Mouse (Mus musculus) ES-E14 (cell line): ENCODE results near the gene Ap1s1.

Experiments
- CHD2 ChIP-seq: IDR thresholded peaks from 2 replicates; pipeline ENCODE4 v1.6.1; 2014; ENCODE audit warnings: mild to moderate bottlenecking, low read depth, low read length, inconsistent platforms
- HCFC1 ChIP-seq: IDR thresholded peaks from 2 replicates; pipeline ENCODE4 v1.6.1; 2012; ENCODE audit warnings: low read length, inconsistent platforms, borderline replicate concordance; ENCODE audit not compliant: insufficient read depth
- MAFK ChIP-seq: IDR thresholded peaks from 2 replicates; pipeline ENCODE4 v1.6.1; 2014; ENCODE audit warnings: mild to moderate bottlenecking, low read depth, low read length, inconsistent platforms; ENCODE audit not compliant: insufficient read depth
- ZC3H11A ChIP-seq: IDR thresholded peaks from 2 replicates; pipeline ENCODE4 v1.6.1; 2012; ENCODE audit warnings: low read depth, mild to moderate bottlenecking, inconsistent platforms, low read length, borderline replicate concordance
- ZNF384 ChIP-seq: IDR thresholded peaks from 2 replicates; pipeline ENCODE4 v1.6.1; 2012; ENCODE audit warnings: low read depth, low read length, inconsistent platforms

DNA sequence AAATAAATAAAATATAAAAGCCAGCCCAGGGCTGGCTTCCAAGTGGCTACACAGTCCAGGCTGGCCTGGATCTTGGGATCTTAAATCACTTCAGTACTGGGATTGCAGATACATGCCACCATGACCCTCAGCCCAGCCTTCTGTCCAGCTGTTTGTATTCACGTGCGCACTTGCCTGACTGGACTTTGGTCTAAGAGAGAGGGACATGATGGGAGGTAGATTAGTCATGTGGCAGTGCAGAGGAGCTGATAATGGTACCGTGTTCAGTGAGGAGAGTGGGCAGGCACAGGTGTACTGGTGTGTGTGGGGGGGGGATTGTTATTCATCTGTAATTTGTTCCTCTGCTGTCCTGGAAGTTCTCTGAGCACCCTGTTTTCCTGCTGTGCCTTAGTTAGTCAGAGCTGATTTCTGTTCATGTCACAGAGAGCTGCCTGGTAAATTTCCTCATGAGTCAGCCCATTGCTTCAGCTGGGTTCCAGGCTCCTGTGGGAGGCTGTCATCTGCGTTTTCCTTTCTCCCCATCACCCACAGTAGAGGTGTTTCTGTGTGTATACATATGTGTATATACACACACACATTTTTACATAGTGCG lies 6.1 kb upstream of the Ap1s1 start:
- TF ChIP-seq ZC3H11A = no peak
- TF ChIP-seq CHD2 = no peak
- no peak for TF ChIP-seq ZNF384
- TF ChIP-seq HCFC1 = no peak
- TF ChIP-seq MAFK = no peak
